Mouse (Mus musculus) layer of hippocampus, adult 8-10 months (tissue): ENCODE data around the gene Lamtor2. TPM values are rescaled to one million over a fixed set of nuclear protein-coding genes. Genes with fewer than 3 reads are reported as not detected.
"Not testable (repeated sequence)": the region's sequence is repeated elsewhere in the genome, so short reads cannot be mapped to it uniquely, and the experiment has no call there.

Experiments
- DNase-seq, 2 experiments: peaks; one replicate each; pipeline ENCODE4 v3.0.0; 2022; ENCODE audit warnings: low spot score in 2 of 2
- total RNA-seq, 4 experiments: library from RNA; stranded (reverse); gene quantifications; 2 replicates each; pipeline ENCODE4 v1.2.4; 2022

The Lamtor2 gene
- 100 to 1,000 TPM in 3 of 4 experiments, 10 to 100 TPM in 1; 89.2 to 111 (median 106) TPM for total RNA-seq

- DNase-seq = peak; percentile 97 to 98
Measured at GRCm38 (mm10) chr3:88552676-88553524, at the start of gene Lamtor2. Gene Lamtor2 (minus strand): TSS chr3:88553074.

GRCm38 (mm10) chr3:88602466-88602865 lies 49.6 kb upstream of the Lamtor2 start:
- DNase-seq = no peak

DNA sequence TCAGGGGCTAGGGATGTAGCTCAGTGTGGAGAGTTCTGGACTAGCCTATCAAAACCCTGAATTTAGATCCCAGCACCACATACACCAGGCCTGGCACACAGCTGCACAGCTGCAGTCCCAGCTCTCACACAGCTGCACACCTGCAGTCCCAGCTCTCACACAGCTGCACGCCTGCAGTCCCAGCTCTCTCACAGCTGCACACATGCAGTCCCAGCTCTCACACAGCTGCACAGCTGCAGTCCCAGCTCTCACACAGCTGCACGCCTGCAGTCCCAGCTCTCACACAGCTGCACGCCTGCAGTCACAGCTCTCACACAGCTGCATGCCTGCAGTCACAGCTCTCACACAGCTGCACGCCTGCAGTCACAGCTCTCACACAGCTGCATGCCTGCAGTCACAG lies 43.7 kb upstream of the Lamtor2 start:
- DNase-seq = not testable (repeated sequence)

GRCm38 (mm10) chr3:88593893-88594580 lies 41.2 kb upstream of the Lamtor2 start:
- DNase-seq = no peak

DNA sequence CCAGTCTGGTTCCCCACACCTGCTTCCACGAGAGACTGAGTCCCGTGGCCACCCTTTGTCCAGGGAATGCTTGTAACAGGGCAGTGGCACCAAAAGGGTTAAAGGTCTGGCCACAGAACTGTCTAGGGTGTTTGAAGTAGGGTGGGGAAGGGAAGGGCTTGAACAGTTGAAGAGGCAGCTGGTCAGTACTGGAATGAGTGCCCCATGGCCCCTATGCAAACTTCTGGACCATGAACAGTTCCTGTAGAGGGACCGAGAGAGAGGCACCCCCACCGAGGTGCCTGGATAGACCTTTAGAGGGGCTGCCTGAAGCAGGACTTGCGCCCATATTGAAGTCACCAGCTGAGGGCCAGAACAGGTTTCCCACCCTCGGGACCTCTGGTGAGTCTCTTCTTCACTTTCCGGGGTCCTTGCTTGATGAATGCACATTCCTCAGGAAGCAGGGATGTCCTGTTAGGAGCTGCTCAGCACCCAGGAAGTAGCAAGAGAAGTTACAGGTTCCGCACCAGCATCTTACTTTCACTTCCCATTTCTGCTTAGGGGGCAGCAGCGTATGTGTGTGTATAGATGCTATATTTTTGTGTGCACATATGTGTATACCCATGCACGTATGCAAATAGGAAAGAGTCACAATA lies 40.2 kb upstream of the Lamtor2 start:
- no peak for DNase-seq

DNA sequence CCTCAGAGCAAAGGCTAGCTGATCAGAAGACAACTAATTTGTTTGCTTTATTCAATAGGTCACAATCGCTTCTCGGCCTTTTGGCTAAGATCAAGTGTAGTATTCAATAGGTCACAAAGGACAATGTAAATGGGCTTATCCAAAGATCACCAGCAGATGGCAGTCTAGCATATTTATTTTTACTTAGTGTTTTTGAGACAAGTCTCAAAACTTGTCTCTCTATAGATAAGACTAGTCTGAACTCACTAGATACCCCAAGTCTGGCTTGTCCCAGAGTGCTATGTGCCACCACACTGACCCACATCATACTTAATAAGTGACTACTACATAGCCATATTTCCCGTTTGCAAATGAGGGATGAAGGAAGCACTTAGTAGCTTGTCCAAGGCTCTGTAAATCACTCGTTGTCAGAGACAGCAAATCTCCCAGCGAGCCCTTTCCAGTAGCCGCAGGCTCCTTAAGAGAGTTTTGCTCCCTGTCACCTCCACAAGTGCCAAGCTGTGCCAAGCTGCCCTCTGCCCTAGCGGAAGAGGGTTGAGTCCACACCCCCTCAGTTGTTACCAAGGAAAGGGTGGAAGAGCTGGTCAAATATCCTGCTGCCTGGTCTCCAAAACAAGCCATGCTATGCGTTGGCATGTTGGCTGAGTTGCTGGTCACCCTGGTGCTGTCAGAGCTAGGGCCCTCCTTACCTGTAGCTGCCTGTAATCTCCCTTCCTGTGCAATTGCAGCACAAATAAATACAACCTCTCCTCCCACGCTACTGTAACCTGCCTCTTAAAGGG lies 39.3 kb upstream of the Lamtor2 start:
- no peak for DNase-seq

- no peak for DNase-seq
Measured at GRCm38 (mm10) chr3:88591044-88591443, 38.2 kb upstream of the Lamtor2 start.

GRCm38 (mm10) chr3:88590246-88590645 lies 37.4 kb upstream of the Lamtor2 start:
- no peak for DNase-seq

DNA sequence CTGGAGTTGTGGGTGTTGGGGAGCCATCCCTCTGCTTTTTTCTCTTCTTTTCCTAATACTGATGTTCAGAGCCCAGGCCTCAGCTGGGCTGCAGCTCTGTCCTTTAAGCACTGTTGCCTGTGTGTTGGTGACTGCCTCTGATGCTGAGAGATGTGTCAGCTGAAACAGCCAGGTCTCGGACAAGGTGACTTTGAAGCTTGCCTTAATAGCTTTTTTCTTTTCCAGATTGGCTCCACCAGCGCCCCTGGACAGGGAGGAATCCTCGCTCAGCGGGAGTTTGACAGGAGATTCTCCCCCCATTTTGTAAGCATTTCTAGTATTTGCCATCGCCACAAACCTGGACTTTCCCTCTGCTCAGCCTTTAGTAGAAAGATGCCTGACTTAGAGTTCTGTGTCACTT lies 33.8 kb upstream of the Lamtor2 start:
- DNase-seq = no peak

DNA sequence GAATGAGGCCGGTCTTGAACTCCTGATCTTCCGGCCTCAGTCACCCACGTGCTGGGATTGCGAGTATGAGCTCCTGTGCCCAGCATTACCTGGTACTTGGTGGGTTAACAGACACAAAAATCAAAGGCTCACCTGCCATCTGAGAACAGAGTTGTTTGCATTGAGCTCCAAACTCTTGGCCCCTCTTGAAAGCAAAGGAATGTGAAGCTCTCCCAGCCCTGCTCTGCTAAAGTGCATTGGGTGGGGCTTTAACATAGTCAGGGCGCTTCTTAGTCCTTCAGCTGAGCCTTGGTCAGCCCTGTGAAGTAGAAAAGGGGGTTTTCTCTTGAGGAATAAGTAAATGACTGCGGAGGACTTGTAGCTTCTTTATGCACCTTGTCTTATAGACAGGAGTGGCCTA lies 32.9 kb upstream of the Lamtor2 start:
- no peak for DNase-seq

DNA sequence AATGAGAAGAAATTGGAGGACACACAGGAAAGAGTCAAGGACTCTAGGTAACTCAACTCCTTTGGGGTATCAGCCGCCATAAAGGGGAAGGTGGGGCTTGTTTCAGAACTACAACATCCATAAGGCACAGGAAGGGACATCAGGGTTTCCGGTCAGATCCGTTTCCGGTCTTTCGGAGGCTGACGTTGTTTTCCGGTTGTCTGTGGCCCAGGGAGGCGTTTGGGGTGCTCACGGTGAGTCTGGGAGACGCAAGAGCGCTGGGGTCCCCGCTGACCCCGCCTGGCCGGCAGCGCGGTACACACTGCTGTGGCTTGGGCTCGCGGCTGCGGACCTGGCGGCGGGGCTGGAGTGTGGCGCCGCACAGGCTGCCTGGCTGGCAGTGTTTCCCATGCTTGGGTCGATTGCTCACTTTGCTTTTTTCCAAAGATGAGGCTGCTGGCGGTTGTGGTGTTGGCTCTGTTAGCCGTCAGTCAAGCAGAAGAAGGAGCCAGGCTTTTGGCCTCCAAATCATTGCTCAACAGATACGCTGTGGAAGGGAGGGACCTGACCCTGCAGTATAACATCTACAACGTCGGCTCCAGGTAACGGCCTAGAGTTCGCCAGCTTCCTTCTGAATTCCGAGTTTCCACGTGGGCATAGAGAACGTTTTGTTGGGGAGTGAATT lies 26.7 kb upstream of the Lamtor2 start:
- peak; percentile 76 to 78 for DNase-seq

- DNase-seq = no peak
Measured at GRCm38 (mm10) chr3:88578498-88579424, 25.9 kb upstream of the Lamtor2 start.

- DNase-seq = not testable (repeated sequence)
Measured at GRCm38 (mm10) chr3:88577846-88578245, 25.0 kb upstream of the Lamtor2 start.

GRCm38 (mm10) chr3:88575540-88575939 lies 22.7 kb upstream of the Lamtor2 start, which contains the start of gene Ssr2:
Gene Ssr2 (plus strand): TSS chr3:88575876.
- no peak for DNase-seq

GRCm38 (mm10) chr3:88573810-88574209 lies 20.9 kb upstream of the Lamtor2 start:
- DNase-seq = no peak

- no peak for DNase-seq
Measured at GRCm38 (mm10) chr3:88572835-88573234, 20.0 kb upstream of the Lamtor2 start.

DNA sequence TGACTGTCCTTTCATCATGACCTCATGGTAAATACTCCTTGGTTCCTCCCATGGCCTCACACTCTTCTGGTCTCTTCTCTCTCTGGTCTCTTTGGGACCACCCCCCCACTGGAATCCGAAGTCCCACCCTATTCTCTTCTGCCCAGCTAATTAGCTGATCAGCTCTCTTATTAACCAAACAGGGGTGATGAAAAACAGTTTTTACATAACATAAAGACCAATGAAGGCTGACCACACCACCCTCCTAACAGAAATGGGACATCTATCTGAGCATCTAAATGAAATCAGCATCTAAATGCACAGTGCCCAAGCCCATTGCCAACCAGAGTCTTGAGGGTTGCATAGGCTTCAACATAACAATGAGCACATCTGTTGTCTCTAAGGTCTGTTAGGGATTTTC lies 19.0 kb upstream of the Lamtor2 start:
- no peak for DNase-seq

DNA sequence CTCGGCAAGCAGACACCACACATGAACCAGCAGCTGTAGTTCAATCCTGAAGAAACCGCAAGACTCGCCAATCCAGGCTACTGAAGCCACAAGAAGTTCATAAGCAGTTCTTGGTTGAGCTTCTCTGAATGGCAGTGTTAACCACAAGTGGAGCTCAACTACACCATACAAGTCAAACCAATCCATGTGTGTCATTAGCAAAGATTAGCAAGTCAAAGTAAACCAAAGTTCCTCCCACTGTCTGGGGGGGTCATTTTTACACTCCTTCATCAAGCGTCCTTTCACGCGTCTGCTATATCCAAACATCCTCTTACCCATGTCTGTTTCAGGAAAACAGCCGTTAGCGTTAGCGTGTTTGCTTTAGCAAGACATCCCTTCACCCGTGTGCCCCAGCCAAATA lies 17.5 kb upstream of the Lamtor2 start:
- DNase-seq = no peak

DNA sequence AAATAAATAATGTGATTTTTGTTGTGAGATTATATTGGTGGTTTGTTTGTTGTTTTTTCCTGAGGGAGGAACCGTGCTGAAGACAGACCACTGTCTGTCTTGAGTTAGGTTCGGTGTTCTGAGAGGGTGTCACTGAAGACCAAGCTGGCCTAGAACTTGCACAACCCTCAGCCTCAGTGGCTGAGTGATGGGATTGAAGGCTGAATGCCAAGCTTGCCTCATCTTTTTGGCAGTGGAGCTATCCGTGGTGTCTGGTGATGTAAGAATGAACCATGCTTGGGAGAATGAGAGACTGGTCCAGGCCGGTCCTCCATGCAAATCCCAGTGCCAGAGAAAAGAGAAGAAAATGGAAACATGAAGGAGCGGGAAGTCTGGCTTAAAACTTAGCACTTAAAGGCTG lies 16.8 kb upstream of the Lamtor2 start:
- DNase-seq = no peak

DNA sequence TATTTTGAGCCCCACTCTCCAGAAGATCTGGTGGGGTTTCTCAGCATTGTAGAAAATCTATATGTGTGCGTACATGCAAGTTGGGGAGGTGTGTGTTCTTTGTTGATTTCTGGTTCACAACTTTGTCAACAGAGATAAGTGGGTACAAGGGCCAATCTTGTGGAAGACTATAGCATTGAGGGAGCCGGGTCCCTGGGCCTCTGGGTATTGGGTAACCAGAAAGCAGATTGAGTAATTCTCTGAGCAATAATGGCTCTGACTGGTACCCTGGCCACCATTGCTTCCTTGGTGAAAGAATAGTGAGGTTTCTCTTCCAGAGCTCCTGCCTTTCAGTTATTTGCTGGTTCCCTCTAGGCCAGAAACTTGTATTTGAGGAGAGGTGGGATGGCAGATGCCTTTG lies 16.2 kb upstream of the Lamtor2 start:
- no peak for DNase-seq
